Mouse (Mus musculus) heart, postnatal 4 days (tissue): ENCODE data around the gene Ptrh2. TPM values are rescaled to one million over a fixed set of nuclear protein-coding genes. Genes with fewer than 3 reads are reported as not detected.

Source experiments
- DNase-seq: peaks from one replicate; pipeline ENCODE4 v3.0.0; 2021
- total RNA-seq, 2 experiments: library from RNA; stranded (reverse); gene quantifications; 2 replicates each; pipeline ENCODE4 v1.2.3; 2021

The Ptrh2 gene
- 10 to 100 TPM; 10.3 to 10.6 TPM for total RNA-seq

DNA sequence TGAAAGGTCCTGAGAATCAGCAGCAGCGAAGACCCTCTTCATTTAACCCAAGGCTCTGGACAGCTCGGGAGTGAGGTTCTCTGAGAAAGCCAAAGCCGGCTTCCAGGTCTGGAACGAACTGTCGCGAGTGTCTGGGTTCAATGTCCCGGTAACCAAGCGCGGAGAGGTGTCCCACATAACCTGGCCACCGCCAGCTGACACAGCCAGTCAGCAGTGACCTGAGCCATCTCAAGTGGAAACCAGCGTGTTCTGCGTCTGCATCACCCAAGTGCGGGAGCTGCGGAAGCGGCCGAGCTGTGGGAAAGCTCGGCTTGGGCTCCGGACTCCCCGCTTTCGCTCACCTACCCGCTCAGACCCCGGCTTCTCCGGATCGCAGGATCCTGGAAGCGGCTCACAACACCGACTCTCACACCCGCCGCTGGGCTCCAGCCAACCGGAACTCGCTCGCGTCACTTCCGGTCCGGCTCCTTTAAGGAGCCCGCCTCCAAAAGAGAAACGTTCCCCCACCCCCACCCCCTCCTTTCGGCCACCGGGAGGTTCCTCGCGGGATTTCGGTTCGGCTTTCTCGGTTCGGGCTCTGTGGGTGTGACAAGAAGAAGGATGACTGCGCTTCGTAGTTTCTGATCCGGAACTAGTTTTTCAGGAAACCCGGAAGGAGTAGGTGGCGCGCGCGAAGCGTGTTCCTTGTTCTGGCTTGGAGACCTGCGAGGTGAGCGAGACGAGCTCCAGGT, at the start of gene Ptrh2, which contains the start of gene Vmp1:
Gene Ptrh2 (plus strand): TSS at position 591 of the 731 bp plus-strand sequence.
Gene Vmp1 (minus strand): TSS at position 442 of the 731 bp plus-strand sequence.
- DNase-seq, result peak; percentile 97

DNA sequence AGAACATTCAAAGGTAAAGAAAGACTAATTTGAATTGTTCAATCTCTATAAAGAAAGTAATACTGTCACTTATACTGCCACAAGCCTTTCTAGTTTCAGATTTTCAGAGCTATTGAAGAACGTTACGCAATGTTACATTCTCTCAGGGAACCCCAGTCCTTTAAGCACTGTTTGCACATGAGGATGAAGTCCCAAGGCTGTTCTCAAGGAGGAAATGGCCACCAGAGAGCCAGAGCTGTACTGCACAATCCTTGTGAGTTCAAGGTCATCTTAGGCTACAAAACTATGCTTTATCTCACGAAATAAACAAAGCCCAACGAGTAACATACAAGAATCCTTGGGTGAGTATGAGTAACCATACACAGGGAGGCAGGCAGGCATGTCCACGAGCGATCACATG, 49.4 kb upstream of the Ptrh2 start:
- no peak for DNase-seq

- no peak for DNase-seq
These were observed 46.1 kb upstream of the Ptrh2 start for GRCm38 (mm10) chr11:86637697-86638096.

DNA sequence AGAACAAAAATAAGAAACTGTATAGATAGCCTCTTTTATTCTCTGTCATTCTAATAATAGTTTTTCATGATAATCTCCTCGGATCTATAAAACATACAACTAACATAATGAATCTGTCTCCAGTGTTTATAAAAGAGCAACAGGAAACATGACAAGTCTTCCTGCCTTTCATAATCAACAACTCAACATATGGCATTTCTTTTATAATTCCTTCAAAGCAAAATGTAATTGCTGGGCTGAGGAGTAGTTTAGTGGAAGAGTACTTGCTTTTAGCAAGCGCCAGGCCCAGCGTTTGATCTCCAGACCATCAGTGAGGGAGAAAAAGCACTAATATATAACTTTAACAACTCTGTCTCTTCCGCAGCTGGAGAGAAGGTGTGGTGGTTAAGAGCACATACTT, 42.1 kb upstream of the Ptrh2 start:
- DNase-seq, result no peak

GRCm38 (mm10) chr11:86644553-86644952, 39.2 kb upstream of the Ptrh2 start:
- no peak for DNase-seq

DNA sequence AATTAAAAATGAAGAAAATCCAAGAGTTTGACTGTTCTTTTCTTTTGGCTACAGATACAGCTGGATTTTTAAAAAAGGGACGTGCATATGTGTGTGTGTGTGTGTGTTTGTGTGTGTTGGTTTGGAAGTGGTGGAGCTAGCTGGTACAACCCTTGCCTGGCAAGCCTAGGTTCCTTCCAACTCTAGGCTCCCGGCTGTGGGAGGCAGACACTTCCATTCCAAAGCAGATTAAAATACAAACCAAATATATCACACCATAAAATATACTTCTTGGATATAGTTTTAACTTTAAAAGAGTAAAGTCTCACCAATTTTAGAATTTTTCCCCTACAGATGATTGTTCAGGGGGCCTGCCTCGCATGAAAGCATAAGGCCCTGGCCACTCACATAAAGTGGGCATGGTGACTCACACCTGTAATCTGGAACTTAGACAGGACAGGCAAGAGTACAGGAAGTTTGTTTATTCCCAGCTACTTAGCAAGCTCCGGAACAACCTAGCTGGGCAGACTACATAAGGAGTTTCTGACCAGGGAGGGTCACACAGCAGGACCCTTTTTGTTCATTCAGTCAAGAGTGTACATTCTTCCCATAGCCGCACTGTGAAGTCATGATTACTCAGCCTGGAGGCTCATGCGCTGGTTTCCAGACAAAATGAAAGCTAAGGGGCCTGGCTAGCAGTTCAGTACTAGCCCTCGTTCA, 37.5 kb upstream of the Ptrh2 start:
- peak; percentile 35 for DNase-seq

GRCm38 (mm10) chr11:86646885-86647459, 36.8 kb upstream of the Ptrh2 start:
- DNase-seq, result no peak

GRCm38 (mm10) chr11:86647706-86648447, 35.9 kb upstream of the Ptrh2 start:
- no peak for DNase-seq

GRCm38 (mm10) chr11:86649542-86649941, 34.2 kb upstream of the Ptrh2 start:
- no peak for DNase-seq

GRCm38 (mm10) chr11:86650676-86651075, 33.1 kb upstream of the Ptrh2 start:
- DNase-seq, result no peak

DNA sequence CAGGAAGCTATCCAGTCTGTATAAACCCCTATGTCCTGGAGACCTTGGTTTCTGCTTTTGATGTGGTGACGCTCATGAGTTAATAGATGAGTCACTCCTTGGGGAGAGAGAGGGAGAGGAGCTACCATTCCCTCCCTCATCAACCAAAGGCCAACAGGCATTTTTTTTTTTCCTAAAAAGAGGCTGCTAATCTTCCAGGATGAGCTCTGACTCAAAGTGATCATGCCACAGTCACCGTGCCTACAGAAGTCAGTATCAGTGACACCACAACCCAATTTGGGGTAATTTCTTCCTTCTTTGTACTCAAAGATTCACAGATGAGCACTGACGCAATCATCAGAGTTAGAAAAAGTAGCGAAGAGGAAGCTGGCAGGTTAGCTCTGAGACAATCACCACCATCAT, 31.2 kb upstream of the Ptrh2 start:
- no peak for DNase-seq

- DNase-seq, result peak; percentile 78
These were observed 30.3 kb upstream of the Ptrh2 start for GRCm38 (mm10) chr11:86653446-86653845.

DNA sequence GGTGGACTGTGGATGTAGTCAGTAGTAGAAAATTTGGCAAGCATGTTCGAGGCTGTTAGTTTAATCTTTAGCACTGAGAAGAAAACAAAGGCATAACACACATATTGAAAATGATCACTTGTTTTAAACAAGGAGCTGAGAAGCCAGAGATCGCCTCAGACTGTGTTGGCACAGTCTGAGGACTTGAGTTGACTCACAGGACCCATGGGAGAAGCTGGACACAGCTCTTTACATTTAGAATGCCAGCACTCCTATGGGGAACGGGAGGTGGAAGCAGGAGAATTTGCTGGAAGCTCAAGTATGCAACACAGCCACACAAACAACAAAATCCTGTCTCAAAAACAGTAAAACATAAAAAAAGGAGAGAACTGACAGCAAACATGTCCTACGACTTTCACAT, 29.7 kb upstream of the Ptrh2 start:
- no peak for DNase-seq

- no peak for DNase-seq
These were observed 28.1 kb upstream of the Ptrh2 start for GRCm38 (mm10) chr11:86655671-86656070.

GRCm38 (mm10) chr11:86656849-86657567, 26.8 kb upstream of the Ptrh2 start:
- no peak for DNase-seq

- no peak for DNase-seq
These were observed 25.9 kb upstream of the Ptrh2 start for GRCm38 (mm10) chr11:86657863-86658262.

- no peak for DNase-seq
These were observed 20.5 kb upstream of the Ptrh2 start for GRCm38 (mm10) chr11:86662986-86663895.

GRCm38 (mm10) chr11:86663977-86664376, 19.8 kb upstream of the Ptrh2 start:
- DNase-seq, result no peak

DNA sequence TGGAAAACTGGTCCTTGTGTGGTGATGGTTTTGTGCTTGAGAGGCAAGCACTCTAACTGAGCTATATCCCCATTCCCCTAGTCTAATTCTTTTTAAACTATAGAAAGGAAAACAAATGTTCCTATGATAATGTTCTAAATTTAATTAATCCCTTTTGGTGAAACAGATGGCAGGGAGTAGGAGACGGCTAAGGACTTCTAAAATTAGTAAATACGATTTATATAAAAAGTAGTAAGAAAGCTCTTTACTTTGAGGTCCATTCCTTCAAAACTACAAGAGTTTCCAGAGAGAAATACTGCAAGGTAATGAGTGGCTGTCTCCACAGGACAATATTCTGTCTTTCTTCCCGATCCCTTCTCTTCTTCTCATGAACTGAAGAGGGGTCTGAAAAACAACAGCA, 19.4 kb upstream of the Ptrh2 start:
- no peak for DNase-seq

- DNase-seq, result no peak
These were observed 16.2 kb upstream of the Ptrh2 start for GRCm38 (mm10) chr11:86667553-86667952.

GRCm38 (mm10) chr11:86668169-86668568, 15.6 kb upstream of the Ptrh2 start:
- no peak for DNase-seq
